Mouse (Mus musculus): Measurements from ENCODE around the gene BC061212. TPM values are rescaled to one million over a fixed set of nuclear protein-coding genes. Genes with fewer than 3 reads are reported as not detected.

Gene BC061212
- total RNA-seq (2023): not detected

DNA sequence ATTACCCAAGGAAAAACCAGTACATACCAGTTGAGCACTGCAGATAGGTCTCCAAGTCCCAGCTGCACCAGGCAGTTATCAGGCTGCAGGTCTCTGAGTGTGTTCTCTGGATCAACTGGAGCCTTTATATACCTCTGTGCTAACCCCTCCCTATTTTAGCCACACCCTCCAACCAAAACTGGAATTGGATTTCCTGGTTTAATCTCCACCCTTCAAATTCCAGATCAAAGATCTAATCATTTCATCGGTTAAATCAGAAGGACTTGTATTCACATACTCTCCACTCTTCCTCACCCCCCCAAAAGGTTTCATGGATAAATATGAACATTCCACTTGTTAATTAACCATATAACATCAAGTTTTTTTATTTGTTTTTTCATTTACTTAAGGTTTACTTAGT lies at the start of gene BC061212:
BC061212 (minus strand) TSS at position 101 of the 400 bp plus-strand sequence.

GRCm38 (mm10) chr5:94076085-94076484 lies 5.7 kb upstream of the BC061212 start, which contains the start of gene Gm6351:
TSS of gene Gm6351 (plus strand) at chr5:94076385.

Other genes with a start within 250 kb of the BC061212 start
- gene Gm7792, start 226.8 kb downstream of the BC061212 start, total RNA-seq (2023): not detected
- not detected for gene Gm16429, start 141.5 kb downstream of the BC061212 start, total RNA-seq (2023)
- not detected for gene Gm6351, start 5.8 kb upstream of the BC061212 start, total RNA-seq (2023)
- not detected for gene Gm3106, start 147.5 kb upstream of the BC061212 start, total RNA-seq (2023)
- gene A430089I19Rik, start 236.3 kb upstream of the BC061212 start, total RNA-seq (2023): not detected
- not detected for gene Gm6502, start 243.9 kb upstream of the BC061212 start, total RNA-seq (2023)

Data from neutrophil, adult 59 days (primary cell).